Comparison of ENCODE assay signal across 22 mouse cellular contexts in genomic region chr3:36709521-36709920, GRCm38 (mm10). TPM values are rescaled to one million over a fixed set of nuclear protein-coding genes. Genes with fewer than 3 reads are reported as not detected.
DNase-seq lines count a peak whose midpoint lies in the region; ATAC-seq lines count a peak whose summit lies in the region.
"Had no signal": no experiment of that assay in that cellular context is flagged by ENCODE, and none has a peak within 500 bp of the region (broad histone marks: within the 10 kb centered on the region; RNA-seq: fewer than 3 reads in every experiment).

No protein-coding gene starts in this region.

- no peak for DNase-seq in neural tube, embryonic 10.5 days (ENCODE audit: extremely low spot score, low spot score)
- DNase-seq in urinary bladder, postnatal 14 days (ENCODE audit: low spot score) = no peak
- no peak for DNase-seq in layer of hippocampus, postnatal 10 days (ENCODE audit: low spot score in 2 of 2)
- DNase-seq: adrenal gland, adult 2 months; adrenal gland, adult 8-10 months; adrenal gland, postnatal 10 days; adrenal gland, postnatal 25 days; adrenal gland, postnatal 36 days; B cell, adult 2 months; cerebellum, adult 11 months; cerebellum, adult 11-12 months; cerebellum, adult 18-20 months had no signal

- WGBS in neural tube, embryonic 13.5 days = 60% methylated on average over 3 of the region's 3 CpGs
- WGBS in neural tube, embryonic 14.5 days = 63% methylated on average over 3 of the region's 3 CpGs
- 58% methylated on average over 3 of the region's 3 CpGs for WGBS in neural tube, embryonic 15.5 days

- no peaks in the 10 kb centered on the region for H3K27me3 ChIP-seq in neural tube, embryonic 13.5 days
- no peaks in the 10 kb centered on the region for H3K27me3 ChIP-seq in neural tube, embryonic 14.5 days (ENCODE audit: control insufficient read depth, insufficient read depth, low read length)
- no peaks in the 10 kb centered on the region for H3K27me3 ChIP-seq in neural tube, embryonic 15.5 days (replicated peaks)
- H3K27me3 ChIP-seq: CH12.LX had no signal

- no peak overlapping the region for H3K4me3 ChIP-seq in neural tube, embryonic 13.5 days
- no peak overlapping the region for H3K4me3 ChIP-seq in neural tube, embryonic 14.5 days (ENCODE audit: low read depth, low read length)
- no peak overlapping the region for H3K4me3 ChIP-seq in neural tube, embryonic 15.5 days (replicated peaks)

- H3K9me3 ChIP-seq in neural tube, embryonic 13.5 days = no peaks in the 10 kb centered on the region
- H3K9me3 ChIP-seq in neural tube, embryonic 14.5 days (ENCODE audit: control insufficient read depth, low read length) = no peaks in the 10 kb centered on the region
- H3K9me3 ChIP-seq in neural tube, embryonic 15.5 days (replicated peaks) = no peaks in the 10 kb centered on the region
- H3K9me3 ChIP-seq: G1E had no signal

- peak; percentile 69 for ATAC-seq in neural tube, embryonic 13.5 days (ENCODE audit: low read depth)
- peak; percentile 52 for ATAC-seq in neural tube, embryonic 14.5 days (ENCODE audit: low read depth)
- ATAC-seq in neural tube, embryonic 15.5 days (ENCODE audit: low FRiP score) = peak; percentile 81
- ATAC-seq: activated CD4-positive, CD25-positive, alpha-beta regulatory T cell, adult 4 months; CD4-positive, CD25-positive, alpha-beta regulatory T cell, adult 4 months; Patski had no signal

- H3K9ac ChIP-seq in neural tube, embryonic 13.5 days = no peak overlapping the region
- H3K9ac ChIP-seq in neural tube, embryonic 14.5 days (replicated peaks; ENCODE audit: low read depth, low read length) = no peak overlapping the region
- no peak overlapping the region for H3K9ac ChIP-seq in neural tube, embryonic 15.5 days (replicated peaks)

- no peak overlapping the region for H3K4me2 ChIP-seq in neural tube, embryonic 13.5 days
- H3K4me2 ChIP-seq in neural tube, embryonic 14.5 days (ENCODE audit: low read depth, low read length) = no peak overlapping the region
- H3K4me2 ChIP-seq in neural tube, embryonic 15.5 days = no peak overlapping the region

- no peaks in the 10 kb centered on the region for H3K36me3 ChIP-seq in neural tube, embryonic 13.5 days
- no peaks in the 10 kb centered on the region for H3K36me3 ChIP-seq in neural tube, embryonic 14.5 days (ENCODE audit: control insufficient read depth, insufficient read depth, low read length)
- H3K36me3 ChIP-seq in neural tube, embryonic 15.5 days = no peaks in the 10 kb centered on the region
- H3K36me3 ChIP-seq: G1E had no signal

- peak overlapping the region; percentile 34; the same call in 1 of the 2 replicates for H3K27ac ChIP-seq in neural tube, embryonic 13.5 days (replicated peaks)
- H3K27ac ChIP-seq in neural tube, embryonic 14.5 days (ENCODE audit: low read depth, low read length) = no peak overlapping the region; the same call in 1 of the 2 replicates
- peak overlapping the region; percentile 54; the same call in 1 of the 2 replicates for H3K27ac ChIP-seq in neural tube, embryonic 15.5 days (replicated peaks)

- H3K4me1 ChIP-seq in neural tube, embryonic 13.5 days (replicated peaks) = no peaks in the 10 kb centered on the region; the same call in 1 of the 2 replicates
- H3K4me1 ChIP-seq in neural tube, embryonic 14.5 days (ENCODE audit: control insufficient read depth, insufficient read depth, low read length) = no peaks in the 10 kb centered on the region
- H3K4me1 ChIP-seq in neural tube, embryonic 15.5 days = 0 out of 2 replicates have a peak, but pooled peaks cover 4% of the 10 kb centered on the region

RNA-seq across cellular contexts. Expression of gene Trpc3, which starts 19.6 kb away (rescaled TPM):
- polyA plus RNA-seq in neural tube, embryonic 13.5 days (2015; fragmentation: Nextera tagmentation; extraction: Ambion mirVana) = 9.6 and 12.0 TPM in 2 replicates
- polyA plus RNA-seq in neural tube, embryonic 14.5 days (2014; fragmentation: Nextera tagmentation; extraction: Ambion mirVana) = 31.2 and 36.3 TPM in 2 replicates
- 16.6 and 23.9 TPM in 2 replicates for polyA plus RNA-seq in neural tube, embryonic 15.5 days (2015; fragmentation: Nextera tagmentation; extraction: Ambion mirVana)
- 10 to 100 TPM; 13.8 to 15.4 TPM for total RNA-seq in layer of hippocampus, postnatal 10 days (2021)
- total RNA-seq: CH12.LX, MEL had no signal
- polyA plus RNA-seq: C2C12; CD4-positive, CD25-positive, alpha-beta regulatory T cell, adult 4 months; G1E had no signal
